Mouse (Mus musculus) thymus, postnatal 36 days (tissue): ENCODE results near the gene Gda.

Source experiments
- DNase-seq, 2 experiments: peaks; one replicate each; pipeline ENCODE4 v3.0.0; 2022; ENCODE audit warnings: mixed read lengths in 2 of 2

The Gda gene

GRCm38 (mm10) chr19:21441787-21442186 is 31.5 kb downstream of the Gda start:
- no peak for DNase-seq

GRCm38 (mm10) chr19:21440841-21441240 is 32.4 kb downstream of the Gda start:
- no peak for DNase-seq

- no peak for DNase-seq
Observed at GRCm38 (mm10) chr19:21439141-21439737, 34.0 kb downstream of the Gda start.

GRCm38 (mm10) chr19:21436566-21436965 is 36.7 kb downstream of the Gda start:
- DNase-seq = no peak

- no peak for DNase-seq
Observed at GRCm38 (mm10) chr19:21433348-21433747, 39.9 kb downstream of the Gda start.

- DNase-seq = no peak
Observed at GRCm38 (mm10) chr19:21432879-21433278, 40.4 kb downstream of the Gda start.

GRCm38 (mm10) chr19:21432286-21432685 is 41.0 kb downstream of the Gda start:
- no peak for DNase-seq

- DNase-seq = no peak
Observed at GRCm38 (mm10) chr19:21425391-21425790, 47.9 kb downstream of the Gda start.

GRCm38 (mm10) chr19:21423731-21424130 is 49.5 kb downstream of the Gda start:
- DNase-seq = no peak

GRCm38 (mm10) chr19:21418418-21418817 is 54.8 kb downstream of the Gda start:
- no peak for DNase-seq

GRCm38 (mm10) chr19:21415377-21415776 is 57.9 kb downstream of the Gda start:
- DNase-seq = no peak

GRCm38 (mm10) chr19:21409178-21409577 is 64.1 kb downstream of the Gda start:
- DNase-seq = no peak

- DNase-seq = no peak
Observed at GRCm38 (mm10) chr19:21407363-21407762, 65.9 kb downstream of the Gda start.

GRCm38 (mm10) chr19:21397994-21398393 is 75.3 kb downstream of the Gda start:
- DNase-seq = no peak

- no peak for DNase-seq
Observed at GRCm38 (mm10) chr19:21396364-21396763, 76.9 kb downstream of the Gda start.

GRCm38 (mm10) chr19:21390904-21391303 is 82.3 kb downstream of the Gda start:
- DNase-seq = no peak

- no peak for DNase-seq
Observed at GRCm38 (mm10) chr19:21386842-21387241, 86.4 kb downstream of the Gda start.

- no peak for DNase-seq
Observed at GRCm38 (mm10) chr19:21384231-21384630, 89.0 kb downstream of the Gda start.

GRCm38 (mm10) chr19:21383491-21384226 is 89.6 kb downstream of the Gda start:
- DNase-seq = no peak

GRCm38 (mm10) chr19:21381696-21382095 is 91.5 kb downstream of the Gda start:
- DNase-seq = no peak

- no peak for DNase-seq
Observed at GRCm38 (mm10) chr19:21379195-21379594, 94.0 kb downstream of the Gda start.

GRCm38 (mm10) chr19:21376445-21377218 is 96.6 kb downstream of the Gda start:
- DNase-seq = no peak

- DNase-seq = peak in 1 of 2 experiments; percentile 7
Observed at GRCm38 (mm10) chr19:21373073-21373755, 100.0 kb downstream of the Gda start.
